Mouse (Mus musculus) midbrain, embryonic 11.5 days (tissue): ENCODE measurements around the gene Ankmy1. TPM values are rescaled to one million over a fixed set of nuclear protein-coding genes. Genes with fewer than 3 reads are reported as not detected.
A peak's percentile ranks its signal among the peaks of the same experiment; 100 is the strongest.

Experiments
- ATAC-seq: fragments of 200-750 bp; cut with Nextera tagmentation; 2 replicates; pipeline ENCODE4 v1.8.0; 2017; ENCODE audit warnings: moderate TSS enrichment, moderate library complexity; ENCODE audit not compliant: low FRiP score
- DNase-seq: peaks from one replicate; pipeline ENCODE4 v3.0.0; 2015; ENCODE audit warnings: low spot score; ENCODE audit errors: missing footprints
- H3K27ac ChIP-seq: fragments of 300-500 bp; sonication (generic); 2 replicates; pipeline ENCODE4 v1.5.1; 2014; ENCODE audit warnings: low read depth, low read length
- H3K27me3 ChIP-seq: fragments of 300-500 bp; sonication (generic); 2 replicates; pipeline ENCODE4 v1.6.1; 2014; ENCODE audit warnings: mild to moderate bottlenecking, low read length, moderate library complexity, mixed read lengths; ENCODE audit not compliant: control insufficient read depth, insufficient read depth
- H3K36me3 ChIP-seq: fragments of 300-500 bp; sonication (generic); 2 replicates; pipeline ENCODE4 v1.6.1; 2014; ENCODE audit warnings: mild to moderate bottlenecking, low read length, moderate library complexity, mixed read lengths; ENCODE audit not compliant: control insufficient read depth, insufficient read depth
- H3K4me1 ChIP-seq: fragments of 300-500 bp; sonication (generic); 2 replicates; pipeline ENCODE4 v1.6.1; 2014; ENCODE audit warnings: low read length; ENCODE audit not compliant: control insufficient read depth, insufficient read depth
- H3K4me2 ChIP-seq: fragments of 300-500 bp; sonication (generic); 2 replicates; pipeline ENCODE4 v1.6.1; 2014; ENCODE audit warnings: mild to moderate bottlenecking, moderate library complexity
- H3K4me3 ChIP-seq: fragments of 300-500 bp; sonication (generic); 2 replicates; pipeline ENCODE4 v1.5.1; 2014; ENCODE audit warnings: low read depth, low read length
- H3K9ac ChIP-seq: fragments of 300-500 bp; sonication (generic); 2 replicates; pipeline ENCODE4 v1.6.1; 2014; ENCODE audit warnings: low read length
- H3K9me3 ChIP-seq: fragments of 300-500 bp; sonication (generic); 2 replicates; pipeline ENCODE4 v1.6.1; 2016; ENCODE audit warnings: low read length; ENCODE audit not compliant: control insufficient read depth
- WGBS: fragments of 180-500 bp; shearing (Covaris S2); extraction: QIAGEN DNeasy Blood & Tissue Kit; methylation state at CpG from one replicate; pipeline ENCODE4 v1.1.7; 2014; 5-methylcytosine and 5-hydroxymethylcytosine counted together
- polyA plus RNA-seq: library from polyadenylated mRNA; unstranded; fragments of >200 nt; fragmentation: Nextera tagmentation; extraction: Ambion mirVana; gene quantifications from 2 replicates; pipeline ENCODE4 v1.2.1, GENCODE M21; 2014

Ankmy1 gene
- polyA plus RNA-seq, 1 experiment from 2014 or later = 0.68 TPM

DNA sequence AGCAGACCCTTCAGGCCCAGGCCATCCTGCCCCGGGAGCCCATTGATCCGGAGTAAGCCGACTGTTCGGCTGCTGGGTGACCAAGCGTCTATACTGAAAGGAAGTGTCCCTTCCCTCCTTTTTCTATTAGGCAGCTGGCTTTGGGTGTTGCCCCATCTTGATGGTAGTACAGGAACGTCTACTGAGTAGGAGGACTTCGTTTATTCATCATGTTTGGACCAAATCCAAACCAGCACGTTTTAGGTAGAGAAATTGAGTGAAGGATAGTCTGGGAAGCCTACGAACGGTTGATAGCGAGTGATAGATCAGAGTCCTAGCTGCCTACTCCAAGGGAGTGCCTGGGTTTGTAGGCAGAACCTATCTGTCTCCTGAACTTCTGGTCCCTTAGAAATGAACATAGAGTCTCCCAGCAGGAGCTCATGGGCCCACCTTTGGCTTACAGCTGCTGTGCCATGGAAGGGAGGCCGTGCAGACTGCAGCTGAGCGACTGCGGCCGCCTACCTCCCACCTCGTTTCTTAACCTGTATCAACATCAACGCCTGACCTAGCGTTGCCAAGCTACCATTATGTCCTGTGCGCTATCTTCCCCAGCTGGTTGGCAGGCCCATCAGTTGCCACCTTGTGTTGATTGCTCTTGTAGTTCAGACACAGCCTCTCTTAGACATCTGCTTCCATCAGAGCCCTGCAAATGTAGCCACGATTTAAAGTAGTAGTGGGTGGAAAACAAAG is 5.1 kb upstream of the Ankmy1 start:
- DNase-seq (no peak), ATAC-seq (no peak)
- peak overlapping the region; percentile 78 for H3K4me3 ChIP-seq
- peak overlapping the region; percentile 78 for H3K4me2 ChIP-seq
- H3K27me3 ChIP-seq = peaks cover 7% of the 10 kb centered on the region
- H3K36me3 ChIP-seq = no peaks in the 10 kb centered on the region
- H3K4me1 ChIP-seq = peaks cover 29% of the 10 kb centered on the region
- H3K27ac ChIP-seq = no peak overlapping the region
- 47% methylated on average over 20 of the region's 20 CpGs for WGBS
- no peaks in the 10 kb centered on the region for H3K9me3 ChIP-seq
- peak overlapping the region; percentile 71 for H3K9ac ChIP-seq

DNA sequence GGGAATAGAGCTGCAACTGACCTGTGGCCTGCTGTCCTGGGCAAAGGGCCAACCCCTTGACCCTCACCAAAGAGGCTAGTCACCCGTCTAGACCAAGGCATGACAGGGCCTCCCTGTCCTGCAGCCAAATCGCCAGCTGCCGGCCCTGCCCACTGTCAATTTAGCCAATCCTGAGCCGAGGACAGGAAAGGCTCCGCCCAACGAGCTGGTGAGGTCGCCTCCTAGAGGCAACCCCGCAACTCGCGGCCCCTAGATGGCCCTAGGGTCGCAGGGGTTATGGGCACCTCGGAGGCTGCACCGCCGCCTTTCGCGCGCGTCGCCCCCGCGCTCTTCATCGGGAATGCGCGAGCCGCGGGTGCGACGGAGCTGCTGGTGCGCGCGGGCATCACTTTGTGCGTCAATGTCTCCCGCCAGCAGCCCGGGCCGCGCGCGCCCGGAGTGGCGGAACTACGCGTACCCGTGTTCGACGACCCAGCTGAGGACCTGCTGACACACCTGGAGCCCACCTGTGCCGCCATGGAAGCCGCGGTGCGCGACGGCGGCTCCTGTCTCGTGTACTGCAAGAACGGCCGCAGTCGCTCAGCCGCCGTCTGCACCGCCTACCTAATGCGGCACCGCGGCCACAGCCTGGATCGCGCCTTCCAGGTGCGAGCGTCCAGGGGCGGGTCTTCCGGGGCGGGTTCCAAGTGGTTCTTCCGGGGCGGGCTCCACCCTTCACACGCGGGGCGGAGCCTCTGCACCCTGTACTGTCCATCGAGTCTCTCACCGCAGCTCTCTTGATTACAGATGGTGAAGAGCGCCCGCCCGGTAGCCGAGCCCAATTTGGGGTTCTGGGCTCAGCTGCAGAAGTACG is 4.3 kb upstream of the Ankmy1 start, which contains the start of gene Dusp28:
Gene Dusp28, plus strand, starts transcription at position 203 of the 853 bp plus-strand sequence.
- H3K4me3 ChIP-seq = peak within 1 kb of the TSS; percentile 78
- H3K9me3 ChIP-seq = no peaks in the 10 kb centered on the region
- peak within 1 kb of the TSS; percentile 48 for H3K27ac ChIP-seq
- peak within 1 kb of the TSS; percentile 78 for H3K4me2 ChIP-seq
- H3K9ac ChIP-seq = peak within 1 kb of the TSS; percentile 71
- DNase-seq (peak; percentile 97), ATAC-seq (peak; percentile 84)
- peaks cover 22% of the 10 kb centered on the region for H3K4me1 ChIP-seq
- peaks cover 7% of the 10 kb centered on the region for H3K27me3 ChIP-seq
- H3K36me3 ChIP-seq = no peaks in the 10 kb centered on the region
- WGBS = under 1% methylated on average over 81 of the region's 81 CpGs

DNA sequence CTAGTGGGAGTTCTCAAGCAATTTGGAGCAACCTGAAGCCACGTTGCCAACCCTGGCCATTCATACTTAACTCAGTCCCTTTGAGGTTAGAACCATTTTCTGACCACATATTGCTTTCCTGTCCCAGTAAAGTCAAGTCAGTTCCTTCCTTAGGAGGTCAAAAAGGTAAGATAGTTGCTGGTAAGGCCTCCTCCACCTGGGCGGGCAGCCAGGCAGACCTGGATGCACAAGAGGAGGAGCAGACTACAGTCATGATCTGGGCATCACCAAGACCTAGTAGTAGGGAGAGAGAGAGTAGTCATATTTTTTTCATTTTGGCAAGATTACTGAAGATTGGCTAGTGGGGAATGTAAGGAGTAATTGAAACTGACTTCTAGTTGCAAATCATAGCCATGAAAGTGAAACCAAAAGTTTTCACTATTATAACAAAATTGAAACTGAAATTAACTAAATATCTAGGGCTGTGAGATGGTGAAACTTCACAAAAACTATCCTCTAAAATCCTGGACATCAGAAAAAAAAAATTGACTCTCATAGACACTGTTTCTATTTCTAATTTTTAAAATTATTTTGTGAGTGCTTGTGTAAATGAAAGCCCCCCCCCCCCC is 3.1 kb upstream of the Ankmy1 start:
- no peaks in the 10 kb centered on the region for H3K9me3 ChIP-seq
- H3K27me3 ChIP-seq = peaks cover 7% of the 10 kb centered on the region
- DNase-seq (no peak), ATAC-seq (no peak)
- no peak overlapping the region for H3K4me2 ChIP-seq
- H3K4me1 ChIP-seq = peaks cover 16% of the 10 kb centered on the region
- H3K27ac ChIP-seq = no peak overlapping the region
- no peak overlapping the region for H3K4me3 ChIP-seq
- H3K36me3 ChIP-seq = no peaks in the 10 kb centered on the region
- no peak overlapping the region for H3K9ac ChIP-seq
- 83% methylated on average over 2 of the region's 2 CpGs for WGBS

DNA sequence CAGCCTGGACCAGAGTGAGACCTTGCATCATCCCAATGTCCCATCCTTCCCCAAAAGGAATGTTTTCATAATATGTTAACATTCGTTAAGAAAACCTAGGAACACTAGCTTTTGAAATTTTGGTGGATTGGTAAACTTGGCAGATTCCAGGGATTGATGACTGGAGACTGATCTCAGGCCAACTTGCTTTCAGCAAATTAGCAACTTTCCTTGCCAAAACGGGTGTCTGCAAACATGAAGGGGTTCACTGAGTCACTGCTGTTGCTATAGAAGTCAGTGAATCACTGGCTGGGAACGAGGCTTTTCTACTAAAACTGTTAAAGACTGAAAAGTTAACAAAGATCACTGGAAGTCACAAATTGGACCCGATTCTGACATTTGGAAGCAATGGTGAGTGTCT is 921 bp upstream of the Ankmy1 start:
- ATAC-seq (no peak), DNase-seq (no peak)
- Histone ChIP-seq H3K9ac (no peak overlapping the region), H3K36me3 (no peaks in the 10 kb centered on the region), H3K27me3 (peaks cover 6% of the 10 kb centered on the region), H3K27ac (no peak overlapping the region), H3K9me3 (no peaks in the 10 kb centered on the region), H3K4me1 (peaks cover 10% of the 10 kb centered on the region), H3K4me3 (no peak overlapping the region), H3K4me2 (no peak overlapping the region)
- WGBS = 75% methylated on average over 4 of the region's 4 CpGs

DNA sequence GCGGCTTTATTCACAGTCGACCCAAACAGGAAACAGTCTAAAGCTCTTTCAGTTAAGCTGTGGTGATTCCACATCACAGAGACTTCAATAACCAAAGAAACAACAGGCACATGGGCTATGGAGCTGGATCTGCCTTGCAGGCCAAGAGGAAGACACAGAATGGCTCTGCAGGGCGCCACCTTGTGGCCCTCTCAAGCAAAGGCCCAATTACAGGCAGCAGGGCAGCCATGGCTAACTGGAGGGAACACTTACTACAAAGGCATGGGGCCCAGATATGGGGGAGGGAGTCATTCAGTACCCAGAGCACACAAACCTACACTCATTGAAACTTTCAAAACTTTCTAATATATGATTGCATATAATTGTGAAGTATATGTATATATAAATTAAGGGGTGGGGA is 7.6 kb downstream of the Ankmy1 start:
- 14% methylated on average over 3 of the region's 3 CpGs for WGBS
- DNase-seq = peak; percentile 97

DNA sequence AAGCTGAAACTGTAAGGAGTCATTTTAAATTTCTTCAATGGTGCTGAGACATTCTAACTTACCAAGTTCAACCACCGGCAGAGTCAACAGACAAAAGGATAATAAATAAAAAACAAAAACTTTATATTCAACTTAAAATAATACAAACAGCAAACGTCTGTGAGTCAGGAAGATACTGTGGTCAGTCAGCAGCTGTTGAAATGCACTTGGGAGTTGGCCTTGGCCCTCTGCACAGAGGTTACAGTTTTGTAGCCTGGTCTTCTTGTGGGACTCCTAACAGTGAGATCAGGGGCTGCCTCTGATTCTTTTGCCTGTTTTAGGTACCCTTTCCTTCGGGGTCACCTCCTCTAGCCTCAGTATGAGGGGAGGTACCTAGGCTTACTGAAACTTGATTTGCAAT is 8.8 kb downstream of the Ankmy1 start:
- no peaks in the 10 kb centered on the region for H3K4me1 ChIP-seq
- H3K9me3 ChIP-seq = no peaks in the 10 kb centered on the region
- no peaks in the 10 kb centered on the region for H3K36me3 ChIP-seq
- WGBS = 78% methylated on average over 3 of the region's 3 CpGs
- no peaks in the 10 kb centered on the region for H3K27me3 ChIP-seq
- H3K9ac ChIP-seq = no peak overlapping the region
- no peak overlapping the region for H3K4me3 ChIP-seq
- ATAC-seq = no peak
- H3K27ac ChIP-seq = no peak overlapping the region
- no peak overlapping the region for H3K4me2 ChIP-seq
- DNase-seq = no peak

More for the DNA sequence above, 7.6 kb downstream of the Ankmy1 start:
- Histone ChIP-seq H3K9me3 (no peaks in the 10 kb centered on the region), H3K27me3 (peaks cover 3% of the 10 kb centered on the region; the same call in 1 of the 2 replicates), H3K27ac (no peak overlapping the region), H3K4me2 (no peak overlapping the region), H3K4me1 (no peaks in the 10 kb centered on the region), H3K9ac (no peak overlapping the region), H3K36me3 (no peaks in the 10 kb centered on the region), H3K4me3 (no peak overlapping the region)
- peak; percentile 77 for ATAC-seq

DNA sequence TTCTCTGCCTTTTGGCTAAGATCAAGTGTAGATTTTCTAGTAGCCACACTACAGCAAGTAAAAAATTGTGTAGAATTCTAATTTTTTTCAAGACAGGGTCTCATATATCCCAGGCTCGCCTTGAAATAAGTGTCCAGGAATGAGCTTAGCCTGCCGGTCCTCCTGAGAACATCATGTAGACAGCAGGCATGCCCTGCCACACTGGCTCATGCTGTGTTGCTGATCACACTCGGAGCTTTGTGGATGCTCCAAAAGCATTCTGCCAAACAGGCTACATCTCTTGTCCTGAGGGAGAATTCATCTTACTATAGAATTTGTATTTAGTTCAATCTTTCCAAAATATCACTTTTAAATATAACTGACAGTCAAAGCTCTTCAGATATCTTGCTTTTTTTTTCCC is 9.9 kb downstream of the Ankmy1 start:
- H3K4me3 ChIP-seq = no peak overlapping the region
- DNase-seq (no peak), ATAC-seq (no peak)
- H3K27ac ChIP-seq = no peak overlapping the region
- 79% methylated on average over 3 of the region's 3 CpGs for WGBS
- no peaks in the 10 kb centered on the region for H3K27me3 ChIP-seq
- no peaks in the 10 kb centered on the region for H3K36me3 ChIP-seq
- H3K4me2 ChIP-seq = no peak overlapping the region
- H3K9ac ChIP-seq = no peak overlapping the region
- no peaks in the 10 kb centered on the region for H3K9me3 ChIP-seq
- H3K4me1 ChIP-seq = no peaks in the 10 kb centered on the region

DNA sequence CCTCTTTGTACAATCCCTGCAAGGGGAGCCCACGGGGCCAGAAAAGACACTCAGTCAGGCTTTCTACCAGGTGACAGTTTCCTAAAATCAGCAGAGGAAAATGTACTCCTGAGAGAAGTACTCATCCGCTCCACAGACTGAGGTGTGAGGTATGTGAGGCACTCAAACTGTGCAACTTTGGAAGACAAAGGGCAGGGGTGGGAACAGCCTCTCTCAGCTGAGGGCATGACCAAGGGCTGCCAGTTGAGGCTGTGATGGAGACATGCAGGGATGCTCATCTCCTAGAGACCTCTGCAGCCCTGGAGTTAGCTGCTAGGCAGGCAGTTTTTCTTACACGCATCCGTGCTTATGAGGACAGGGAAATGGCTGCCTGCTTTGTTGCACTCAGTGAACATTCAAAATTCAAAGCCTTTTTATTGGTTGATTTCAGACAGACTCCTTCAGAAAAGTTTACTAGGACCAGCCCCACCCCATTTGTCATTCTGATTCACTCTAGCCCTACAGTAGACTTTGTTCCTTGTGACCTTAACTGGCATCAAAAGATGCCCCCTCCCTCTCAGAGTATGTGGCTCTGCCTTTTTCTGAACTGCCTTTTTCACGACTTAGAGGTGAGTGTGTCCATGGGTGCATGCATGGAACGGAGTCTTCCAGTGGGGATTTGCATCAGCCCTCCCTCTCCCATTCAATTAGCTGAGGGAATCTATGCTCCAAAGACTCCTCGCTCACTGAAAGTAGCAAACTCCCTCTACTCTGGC is 13.6 kb downstream of the Ankmy1 start:
- Histone ChIP-seq H3K27ac (no peak overlapping the region), H3K9me3 (no peaks in the 10 kb centered on the region), H3K4me3 (no peak overlapping the region), H3K4me1 (no peaks in the 10 kb centered on the region), H3K27me3 (no peaks in the 10 kb centered on the region), H3K9ac (no peak overlapping the region), H3K4me2 (no peak overlapping the region), H3K36me3 (no peaks in the 10 kb centered on the region)
- DNase-seq (no peak), ATAC-seq (no peak)
- 77% methylated on average over 7 of the region's 7 CpGs for WGBS
